Mouse (Mus musculus) kidney, adult 8-10 months (tissue): ENCODE results near the gene Snapin.

Experiments used
- DNase-seq, 2 experiments: peaks; one replicate each; pipeline ENCODE4 v3.0.0; 2022

Gene Snapin

DNA sequence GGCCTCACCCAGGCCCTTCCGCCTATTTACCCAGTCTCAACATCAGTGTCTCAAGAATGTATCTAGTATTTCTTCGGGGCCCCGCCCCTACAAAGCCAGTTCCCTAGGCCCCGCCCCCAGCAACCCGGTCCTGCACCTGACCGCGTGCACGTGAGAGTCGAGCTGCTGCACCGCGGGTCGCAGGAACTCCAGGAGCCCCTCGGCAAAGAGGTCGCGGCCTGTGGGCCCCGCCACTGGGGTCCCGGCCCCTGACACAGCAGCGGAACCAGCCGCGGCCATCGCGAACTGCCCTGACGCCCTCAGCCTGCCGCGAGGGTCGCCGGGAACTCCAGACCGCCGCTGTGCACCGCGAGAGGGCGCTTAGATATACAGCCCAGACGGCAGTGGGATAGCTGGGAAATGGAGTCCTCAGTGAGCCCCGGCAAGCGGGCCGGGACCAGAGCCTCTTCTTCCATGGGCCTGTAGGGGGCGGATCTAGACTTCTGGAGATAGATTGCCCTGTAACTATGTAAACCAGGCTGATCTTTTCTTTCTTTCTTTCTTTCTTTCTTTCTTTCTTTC lies at the start of gene Snapin:
Snapin (minus strand) TSS at position 338 of the 561 bp plus-strand sequence.
- peak; percentile 95 to 97 for DNase-seq

DNA sequence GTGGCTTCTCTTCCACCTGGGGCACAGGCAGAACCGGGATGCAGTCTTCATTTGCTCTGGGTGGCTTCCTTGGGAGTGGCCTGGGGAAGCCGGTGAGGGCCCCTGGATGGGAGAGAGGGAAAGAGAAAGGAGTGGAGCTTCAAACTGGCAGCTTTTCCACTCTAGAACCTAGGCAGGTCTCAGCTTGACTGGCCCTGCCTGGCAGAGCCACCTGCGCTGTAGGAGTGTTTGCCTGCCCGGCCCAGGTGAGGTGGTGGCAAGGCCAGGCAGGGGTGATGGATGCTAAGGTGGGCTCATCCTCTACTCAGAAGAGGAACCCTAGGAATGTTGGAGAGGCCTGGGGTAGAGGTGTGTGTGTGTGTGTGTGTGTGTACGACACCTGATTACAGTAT lies 47.1 kb upstream of the Snapin start:
- DNase-seq = no peak

DNA sequence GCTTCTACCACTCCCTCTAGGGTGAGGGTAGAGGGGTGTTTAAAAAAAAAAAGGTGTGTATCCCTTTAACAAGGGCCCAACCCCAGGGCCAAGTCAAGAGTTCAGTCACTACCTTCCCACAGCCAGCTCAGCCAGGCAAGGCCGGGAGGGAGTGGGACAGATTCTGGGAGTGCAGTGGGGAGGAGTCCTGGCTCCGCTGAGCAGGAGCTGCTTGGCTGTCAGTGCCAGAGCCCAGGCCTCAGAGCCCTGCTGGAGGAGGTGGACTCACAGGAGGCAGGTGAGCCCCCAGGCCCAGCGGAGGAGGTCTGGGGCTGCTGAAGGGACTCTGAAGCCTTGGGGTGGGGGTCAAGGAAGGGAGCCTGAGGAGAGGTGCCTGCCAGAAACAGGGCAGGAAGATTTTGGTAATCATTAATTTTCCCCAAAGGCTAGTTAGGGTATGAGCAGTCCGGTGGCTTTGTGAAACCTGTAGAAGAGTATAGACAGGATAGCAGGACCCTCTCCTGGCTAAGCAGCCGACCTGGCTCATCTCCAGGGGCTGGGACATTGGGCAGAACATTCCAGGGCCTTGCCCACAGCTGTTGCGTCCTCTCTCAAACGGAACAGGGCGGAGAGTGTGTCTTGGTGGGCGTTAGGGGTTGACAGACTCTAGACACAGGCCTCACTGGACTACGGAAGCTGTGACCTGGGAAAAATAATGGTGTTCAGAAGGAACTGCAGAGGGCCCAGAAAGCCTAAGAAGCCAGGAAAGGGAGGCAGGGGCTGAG lies 46.5 kb upstream of the Snapin start, which contains the start of gene S100a16:
S100a16 (plus strand) TSS at position 114 of the 764 bp plus-strand sequence.
- DNase-seq = peak; percentile 86 to 89

DNA sequence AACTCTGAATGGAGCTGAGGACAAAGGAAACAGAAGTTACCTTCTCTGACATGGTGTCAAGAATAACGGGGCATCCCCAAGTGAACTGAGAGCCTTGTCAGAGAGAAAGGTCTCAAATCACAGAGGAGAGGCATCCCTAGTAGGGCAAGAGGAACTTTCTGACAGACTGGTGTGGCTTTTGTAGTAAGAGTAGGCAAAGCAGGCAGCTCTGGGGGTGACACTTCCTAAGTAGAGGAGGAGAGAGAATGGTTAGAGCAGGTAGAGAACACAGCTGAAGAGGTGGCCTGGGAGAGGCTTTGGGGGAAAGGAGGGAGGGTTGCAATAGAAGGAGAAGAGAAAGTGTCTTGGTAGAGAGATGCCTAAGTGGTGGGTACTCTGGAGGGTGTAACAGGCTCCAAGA lies 44.6 kb upstream of the Snapin start:
- DNase-seq = no peak

DNA sequence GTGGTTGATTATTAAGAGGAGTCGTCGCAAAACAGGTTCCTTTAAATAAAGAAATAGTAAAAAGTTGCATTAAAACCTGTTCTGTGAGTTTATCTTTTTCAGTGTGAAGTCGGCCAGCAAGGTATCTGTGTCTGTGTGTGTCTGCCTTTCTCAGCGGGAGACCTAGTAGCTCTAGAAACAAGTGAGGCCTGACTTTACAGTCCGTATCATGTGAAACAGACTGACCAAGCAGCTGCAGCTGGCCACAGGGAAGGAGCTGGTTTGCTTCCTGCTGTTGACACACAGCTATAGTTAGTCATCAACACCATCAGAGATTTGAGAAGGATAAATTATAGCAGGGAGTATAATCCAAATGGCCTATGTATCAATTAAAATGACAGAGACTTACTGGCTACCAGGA lies 40.9 kb upstream of the Snapin start:
- no peak for DNase-seq

DNA sequence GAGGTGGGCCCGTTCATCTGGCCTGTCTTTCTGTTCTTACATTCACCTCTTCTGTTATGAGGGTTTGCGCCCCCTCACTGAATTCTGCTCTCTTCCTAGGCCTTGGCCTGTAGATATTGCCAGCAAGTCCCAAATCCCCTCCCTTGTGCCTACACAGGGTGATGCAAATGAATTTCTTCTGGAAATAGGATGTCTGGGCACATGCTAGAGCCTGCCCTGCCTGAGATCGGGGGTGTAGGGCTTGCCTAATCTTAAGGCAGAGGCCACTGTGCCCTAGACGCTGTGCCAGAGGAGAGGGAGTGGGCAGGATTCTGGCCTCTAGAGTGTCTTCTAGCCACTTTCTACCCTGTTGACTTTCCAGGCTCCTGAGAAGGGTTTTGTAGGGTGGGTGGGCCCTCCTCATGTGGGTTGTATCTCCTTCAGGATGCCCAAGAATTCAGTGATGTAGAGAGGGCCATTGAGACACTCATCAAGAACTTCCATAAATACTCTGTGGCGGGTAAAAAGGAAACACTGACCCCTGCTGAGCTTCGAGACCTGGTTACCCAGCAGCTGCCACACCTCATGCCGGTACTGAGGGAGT lies 36.5 kb upstream of the Snapin start:
- no peak for DNase-seq

DNA sequence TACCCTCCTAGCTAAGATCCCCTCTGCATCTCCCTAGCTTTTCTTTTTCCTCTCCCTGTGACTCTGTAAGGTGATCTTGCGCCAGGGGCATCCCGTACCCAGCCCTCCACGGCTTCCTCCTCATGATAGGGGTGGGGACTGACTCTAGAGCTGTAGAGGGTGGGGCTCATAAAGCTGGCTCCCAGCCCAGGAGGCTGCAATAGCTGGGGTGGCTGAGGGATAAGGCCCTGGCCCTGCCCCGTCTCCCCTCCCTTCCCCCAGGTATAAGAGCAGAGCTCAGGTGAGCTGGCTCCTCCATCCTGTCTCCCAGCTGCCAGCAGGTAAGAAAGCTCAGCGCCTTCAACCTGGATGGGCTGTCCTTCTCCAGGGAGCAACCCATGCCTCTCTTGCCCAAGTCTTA lies 35.7 kb upstream of the Snapin start, which contains the start of gene S100a14:
S100a14 (plus strand) TSS at position 277 of the 400 bp plus-strand sequence.
- no peak for DNase-seq

DNA sequence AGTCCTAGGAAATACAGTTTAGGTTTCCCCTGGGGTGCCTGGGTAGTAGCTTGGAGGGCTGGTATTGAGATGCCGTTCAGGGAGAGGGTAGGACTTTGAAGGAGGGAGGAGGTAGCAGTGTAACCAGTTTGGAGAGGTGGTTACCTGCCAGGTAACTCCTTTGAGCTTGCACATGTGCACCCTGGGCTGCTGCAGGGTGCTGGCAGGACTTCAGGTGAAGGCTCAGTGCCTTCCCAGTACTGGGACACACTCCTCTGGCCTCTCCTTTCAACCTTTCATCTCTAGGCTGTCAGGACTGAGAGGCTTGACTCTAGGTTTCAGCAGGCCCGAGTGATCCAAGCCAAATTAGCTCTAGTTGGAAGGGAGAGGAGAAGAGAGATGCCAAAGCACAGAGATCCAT lies 35.2 kb upstream of the Snapin start:
- no peak for DNase-seq

DNA sequence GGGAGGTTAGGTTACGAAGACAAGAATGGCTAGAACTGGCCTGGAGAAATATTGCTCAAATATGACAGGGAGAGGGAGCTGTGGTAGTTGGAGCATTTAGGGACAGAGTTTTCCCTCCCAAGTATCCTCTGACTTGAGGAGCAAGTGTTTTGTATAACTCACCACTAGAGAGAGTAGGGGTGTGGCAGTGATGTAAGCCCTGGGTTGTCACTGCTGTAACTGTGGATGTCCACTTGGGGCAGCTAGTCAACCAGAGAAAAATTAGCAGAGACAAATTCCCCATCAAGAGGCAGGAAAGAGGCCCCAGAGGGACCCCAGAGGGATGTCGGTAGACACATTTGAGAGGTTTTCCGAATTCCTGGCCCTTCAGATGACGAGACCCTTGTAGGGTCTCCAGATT lies 34.6 kb upstream of the Snapin start:
- peak; percentile 54 to 67 for DNase-seq

DNA sequence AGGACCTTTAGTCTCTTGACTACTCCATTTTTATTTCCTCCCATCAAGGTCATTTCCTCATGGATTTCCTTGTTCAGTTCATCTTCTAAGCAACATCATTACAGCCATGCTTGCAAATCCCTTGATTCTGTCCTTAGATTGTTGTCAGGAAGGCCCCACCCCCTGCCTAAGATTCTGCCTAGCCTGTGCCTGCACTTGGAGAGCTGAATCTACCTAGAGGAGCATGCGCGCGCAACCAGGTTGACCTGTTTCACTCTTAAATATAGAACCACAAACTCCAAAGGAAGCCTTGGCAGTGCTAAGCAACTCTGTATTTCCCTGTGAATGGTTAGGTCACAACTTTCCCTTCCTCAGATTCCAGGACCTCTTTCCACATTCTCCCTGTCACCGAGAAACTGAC lies 26.9 kb upstream of the Snapin start:
- no peak for DNase-seq

DNA sequence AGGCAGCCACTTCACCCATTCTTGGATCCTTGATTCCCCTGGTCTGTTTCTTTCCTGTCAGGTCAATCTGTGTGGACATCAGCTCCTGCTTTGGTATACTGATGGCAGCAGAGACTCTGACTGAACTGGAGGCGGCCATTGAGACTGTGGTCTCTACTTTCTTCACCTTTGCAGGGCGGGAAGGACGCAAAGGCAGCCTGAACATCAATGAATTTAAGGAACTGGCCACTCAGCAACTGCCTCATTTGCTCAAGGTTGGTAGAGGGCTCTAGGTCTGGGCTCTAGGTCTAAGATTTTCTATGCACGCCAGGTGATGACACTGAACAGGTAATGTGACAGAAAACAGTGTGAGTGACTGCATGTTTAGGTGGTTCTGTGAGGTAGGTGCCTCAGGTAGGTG lies 25.0 kb upstream of the Snapin start:
- no peak for DNase-seq

DNA sequence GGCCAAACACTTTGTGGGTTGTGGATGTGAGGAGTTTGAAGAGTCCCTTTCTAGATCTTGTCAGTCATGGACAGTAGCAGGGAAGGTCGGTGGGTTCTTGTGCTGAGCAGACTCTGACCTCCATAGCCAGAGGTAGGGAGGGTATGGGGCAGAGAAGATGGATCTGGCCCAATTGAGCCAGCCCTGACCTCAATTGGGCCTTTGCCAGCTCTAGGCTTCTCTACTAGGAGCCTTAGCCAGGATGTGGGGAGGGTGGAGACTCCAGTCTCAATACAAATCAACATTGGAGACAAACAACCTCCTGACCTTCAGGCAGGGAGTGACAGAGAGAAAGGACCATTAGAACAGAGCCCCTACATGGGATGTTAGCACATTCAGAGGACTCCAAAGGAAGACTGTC lies 24.4 kb upstream of the Snapin start:
- peak in 1 of 2 experiments; percentile 43 for DNase-seq

DNA sequence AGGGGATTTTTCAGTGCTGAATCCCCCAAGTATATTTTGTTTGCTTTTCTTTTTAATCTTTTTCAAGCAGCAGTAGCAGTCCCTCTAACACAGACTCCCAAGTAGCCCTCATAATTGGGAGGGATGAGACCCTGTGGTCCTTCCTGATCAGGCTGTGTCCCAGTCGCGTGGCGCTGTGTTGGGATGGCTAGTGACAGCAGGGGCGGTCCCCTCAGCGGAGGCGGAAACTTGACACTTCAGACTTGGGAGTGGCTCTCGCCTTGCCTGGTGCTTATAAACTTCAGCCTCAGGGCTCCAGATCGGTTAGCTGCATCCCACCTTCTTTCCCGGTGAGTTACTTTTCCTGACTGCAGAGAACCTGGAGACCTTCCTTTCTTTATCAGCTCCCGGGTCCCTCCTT lies 23.9 kb upstream of the Snapin start:
- peak; percentile 71 to 73 for DNase-seq

DNA sequence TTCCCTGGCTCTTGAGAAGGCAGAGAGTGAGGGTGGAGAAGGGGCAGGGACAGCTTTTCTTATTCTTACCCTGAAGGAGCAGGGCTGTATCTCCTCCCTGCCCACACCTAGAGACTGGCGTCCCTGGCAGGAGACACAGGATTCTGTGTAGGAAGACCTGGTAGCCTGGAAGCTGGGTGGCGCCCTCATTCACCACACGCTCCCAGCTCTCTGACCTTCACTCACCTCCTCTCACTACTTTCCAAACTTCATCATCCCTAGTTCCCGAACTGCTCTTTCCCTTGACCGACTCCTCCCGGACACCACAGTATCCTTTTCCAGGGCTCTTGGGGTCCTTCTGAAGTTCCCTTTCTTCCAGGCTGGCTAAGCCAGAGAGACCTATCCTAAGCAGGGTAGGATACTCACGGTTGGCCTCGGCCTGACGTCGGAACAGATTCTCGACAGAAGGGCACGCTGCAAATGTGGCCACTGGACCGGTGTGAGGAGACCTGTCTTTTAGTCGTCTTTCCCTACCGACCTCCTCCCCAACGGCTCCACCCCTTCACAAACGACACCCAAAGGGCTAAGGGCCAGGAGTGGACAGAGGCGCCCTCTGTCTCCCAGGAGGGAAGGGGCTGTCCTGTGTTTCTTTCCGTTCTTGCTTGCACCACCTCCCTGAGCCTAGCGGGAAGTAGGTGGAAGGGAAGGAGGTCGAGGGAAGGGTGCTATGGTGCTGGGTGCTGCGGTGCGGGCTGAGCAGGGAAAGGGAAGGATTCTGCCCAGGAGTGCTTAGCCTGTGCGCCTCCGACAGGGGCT lies 23.2 kb upstream of the Snapin start, which contains the start of the genes S100a1 and S100a13:
S100a1 (minus strand) TSS at position 597 of the 795 bp plus-strand sequence.
S100a13 (plus strand) TSS at position 640 of the 795 bp plus-strand sequence.
- peak; percentile 88 to 92 for DNase-seq

DNA sequence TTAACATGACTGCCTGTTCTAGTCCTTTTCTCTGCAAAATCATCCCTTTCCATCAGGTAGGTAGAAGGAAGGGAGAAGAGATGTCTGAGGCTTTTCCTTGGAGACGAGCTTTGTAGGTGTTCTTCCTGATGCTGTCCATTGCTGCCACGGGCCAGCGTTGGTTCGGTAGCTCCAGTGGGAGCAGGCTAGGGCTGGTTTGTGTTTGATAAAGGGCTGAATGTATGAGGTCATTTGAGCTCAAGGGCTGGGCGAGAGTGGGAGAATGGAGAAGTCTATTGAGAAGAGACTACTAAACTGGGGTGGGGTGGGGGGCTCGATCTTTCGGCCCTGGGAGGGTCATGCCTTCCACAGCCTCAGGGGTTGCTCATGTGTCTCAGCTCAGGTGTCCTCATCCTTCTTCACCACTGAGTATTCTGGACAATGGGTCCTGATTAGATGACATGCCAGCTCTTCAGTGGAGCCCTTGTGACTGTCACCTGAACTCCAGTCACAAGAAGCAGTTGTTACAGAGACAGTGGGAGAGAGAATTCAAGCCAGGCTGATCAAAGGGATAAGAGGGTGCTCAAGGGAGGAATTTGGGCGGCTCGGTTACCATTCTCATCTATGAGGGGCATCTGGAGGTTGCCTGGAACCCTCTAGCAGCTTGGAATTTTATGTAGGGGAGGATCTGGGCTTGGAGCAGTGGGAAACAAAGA lies 22.3 kb upstream of the Snapin start:
- DNase-seq = no peak

DNA sequence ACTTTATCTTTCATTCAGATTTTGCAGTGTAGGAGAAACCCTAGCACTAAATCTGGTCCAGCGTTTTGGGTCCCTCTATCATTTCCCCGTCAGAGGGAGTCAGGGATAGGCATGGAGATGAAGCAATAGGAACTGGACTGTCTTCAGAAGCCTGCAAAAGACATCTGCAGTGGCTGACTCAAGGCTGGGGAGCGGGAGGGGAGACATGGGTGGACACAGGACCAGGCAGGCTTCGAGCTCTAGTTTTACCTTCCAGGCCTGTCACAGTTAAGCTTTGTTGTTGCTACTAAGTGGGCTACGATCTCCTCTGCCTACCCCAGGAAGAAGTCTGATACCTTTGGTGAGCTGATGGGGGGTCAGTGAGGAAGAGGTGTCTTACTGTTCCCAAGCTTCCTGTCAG lies 21.4 kb upstream of the Snapin start:
- no peak for DNase-seq

DNA sequence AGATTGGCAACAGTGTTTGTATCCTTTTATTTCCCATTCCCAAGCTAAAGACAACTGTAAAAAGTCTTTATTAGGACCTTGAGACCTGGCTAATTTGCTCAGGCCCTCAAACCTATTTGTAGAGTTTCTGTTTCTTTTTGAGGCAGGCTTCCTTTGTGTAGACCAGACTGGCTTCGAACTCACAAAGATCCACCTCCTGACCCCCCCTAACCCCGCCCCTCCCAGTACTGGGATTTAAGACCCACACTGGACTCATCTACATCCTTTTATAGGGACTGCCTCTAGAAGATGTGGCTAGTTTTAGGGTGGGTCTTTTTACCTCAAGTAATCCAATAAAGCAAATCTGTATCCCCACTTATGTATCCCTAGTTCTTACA lies 18.9 kb upstream of the Snapin start:
- no peak for DNase-seq

DNA sequence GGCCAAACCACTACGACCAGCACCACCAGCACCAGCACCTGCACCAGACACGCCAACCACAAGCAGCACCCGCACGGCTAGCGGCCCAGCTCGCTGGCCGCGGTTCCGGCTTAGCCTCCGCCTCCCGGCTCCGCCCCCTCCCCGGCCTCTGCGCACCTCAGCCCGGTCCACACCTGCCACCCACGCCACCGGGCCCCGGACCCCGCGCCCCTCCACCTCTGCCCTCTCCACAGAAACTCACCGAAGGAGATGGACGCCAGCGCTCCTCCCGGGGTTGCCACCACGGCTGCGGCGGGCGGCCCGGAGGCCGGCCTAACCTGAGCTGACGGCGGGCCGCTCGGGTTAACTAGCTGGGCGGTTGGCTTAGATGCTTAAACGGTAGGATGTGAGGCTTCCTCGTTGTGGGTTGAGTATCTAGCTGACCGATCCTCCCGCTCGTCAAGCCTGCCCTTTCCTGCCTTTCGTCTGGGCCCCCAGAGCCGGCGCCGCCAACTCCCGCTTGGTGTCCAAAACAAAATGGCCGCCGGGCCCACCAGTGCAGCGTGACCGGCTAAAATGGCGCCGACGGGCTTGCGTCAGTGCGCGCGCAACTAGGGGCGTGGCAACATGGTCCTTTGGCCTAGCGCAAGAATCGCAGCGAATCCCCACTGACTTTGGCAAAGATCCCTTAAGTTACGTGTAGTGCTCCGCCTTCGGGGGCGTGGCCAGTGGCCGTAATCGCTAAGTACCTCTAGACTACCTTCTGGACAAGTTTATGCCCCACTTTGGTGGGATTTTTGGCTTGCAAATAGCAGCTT lies 18.3 kb upstream of the Snapin start, which contains the start of gene Chtop:
Chtop (minus strand) TSS at position 549 of the 797 bp plus-strand sequence.
- peak; percentile 99 to 100 for DNase-seq

DNA sequence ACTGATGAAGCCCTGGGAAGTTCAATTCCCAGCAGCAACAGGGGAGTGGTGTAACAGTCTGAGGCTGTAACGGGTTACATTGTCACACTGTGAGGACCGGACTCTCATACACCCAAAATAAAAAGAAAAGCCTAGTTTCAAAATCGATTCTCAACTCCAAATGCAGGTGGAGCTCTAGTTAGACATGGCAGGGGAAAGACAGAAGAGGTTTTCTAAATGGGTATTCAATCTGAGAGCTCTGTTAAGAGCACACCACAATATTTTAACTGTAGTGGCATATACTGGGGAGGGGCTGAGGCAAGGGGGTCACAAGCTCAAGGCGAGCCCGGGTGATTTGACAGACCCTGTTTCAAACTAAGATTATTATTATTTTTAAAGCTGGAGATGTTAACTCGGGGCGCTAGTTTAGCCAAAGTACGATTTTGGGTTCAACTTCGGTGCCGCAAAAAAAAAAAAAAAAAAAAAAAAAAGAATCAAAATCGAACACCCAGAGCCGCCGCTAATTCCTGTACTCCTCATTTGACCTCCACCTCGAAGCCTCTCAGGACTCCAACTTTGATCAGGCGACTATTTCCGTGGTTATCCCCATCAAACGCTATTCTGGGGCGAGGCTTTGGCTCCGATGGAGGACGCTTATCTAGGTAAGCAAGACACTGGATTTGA lies 17.6 kb upstream of the Snapin start:
- DNase-seq = no peak

DNA sequence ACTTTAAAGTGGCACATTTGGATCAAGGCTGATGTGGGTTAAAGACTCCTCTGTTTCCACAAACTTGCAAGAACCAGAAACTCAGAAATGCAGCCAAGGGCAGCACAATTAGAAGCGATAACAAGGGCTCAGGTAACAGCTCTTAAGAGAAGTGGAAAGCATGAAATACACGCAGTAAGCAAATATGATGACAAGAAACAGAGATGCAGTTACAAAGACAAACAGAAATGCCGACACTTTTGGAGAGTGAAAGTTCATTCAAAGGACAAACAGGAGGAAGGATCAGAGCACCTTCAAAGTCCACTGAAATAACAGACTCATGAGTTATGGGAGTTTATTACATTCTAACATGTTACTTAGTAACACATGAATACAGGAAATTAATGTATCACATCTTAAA lies 15.5 kb upstream of the Snapin start:
- DNase-seq = no peak

DNA sequence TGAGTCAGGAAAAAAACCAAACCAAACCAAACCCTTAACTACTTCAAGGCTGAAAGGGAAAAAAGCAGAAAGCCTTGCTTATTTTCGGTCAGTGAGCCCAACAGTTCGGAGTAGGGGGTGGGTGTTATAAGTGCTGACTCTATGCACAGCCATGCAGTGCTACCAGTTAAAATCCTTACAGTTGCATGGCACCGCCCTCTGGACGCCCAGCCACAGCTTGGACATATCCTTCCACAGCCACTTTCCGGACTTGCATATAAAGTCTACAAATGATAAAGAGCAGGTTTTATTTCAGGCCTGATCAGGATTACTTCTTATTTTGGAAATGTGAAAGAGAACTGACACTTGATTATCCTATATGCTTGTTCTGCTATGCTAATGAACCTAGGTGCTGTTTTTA lies 14.4 kb upstream of the Snapin start:
- no peak for DNase-seq
